Mouse (Mus musculus): ENCODE results near the gene Tlx2. TPM values are rescaled to one million over a fixed set of nuclear protein-coding genes. Genes with fewer than 3 reads are reported as not detected.

Gene Tlx2
- polyA plus RNA-seq, 1 experiment: 0.06 TPM

DNA sequence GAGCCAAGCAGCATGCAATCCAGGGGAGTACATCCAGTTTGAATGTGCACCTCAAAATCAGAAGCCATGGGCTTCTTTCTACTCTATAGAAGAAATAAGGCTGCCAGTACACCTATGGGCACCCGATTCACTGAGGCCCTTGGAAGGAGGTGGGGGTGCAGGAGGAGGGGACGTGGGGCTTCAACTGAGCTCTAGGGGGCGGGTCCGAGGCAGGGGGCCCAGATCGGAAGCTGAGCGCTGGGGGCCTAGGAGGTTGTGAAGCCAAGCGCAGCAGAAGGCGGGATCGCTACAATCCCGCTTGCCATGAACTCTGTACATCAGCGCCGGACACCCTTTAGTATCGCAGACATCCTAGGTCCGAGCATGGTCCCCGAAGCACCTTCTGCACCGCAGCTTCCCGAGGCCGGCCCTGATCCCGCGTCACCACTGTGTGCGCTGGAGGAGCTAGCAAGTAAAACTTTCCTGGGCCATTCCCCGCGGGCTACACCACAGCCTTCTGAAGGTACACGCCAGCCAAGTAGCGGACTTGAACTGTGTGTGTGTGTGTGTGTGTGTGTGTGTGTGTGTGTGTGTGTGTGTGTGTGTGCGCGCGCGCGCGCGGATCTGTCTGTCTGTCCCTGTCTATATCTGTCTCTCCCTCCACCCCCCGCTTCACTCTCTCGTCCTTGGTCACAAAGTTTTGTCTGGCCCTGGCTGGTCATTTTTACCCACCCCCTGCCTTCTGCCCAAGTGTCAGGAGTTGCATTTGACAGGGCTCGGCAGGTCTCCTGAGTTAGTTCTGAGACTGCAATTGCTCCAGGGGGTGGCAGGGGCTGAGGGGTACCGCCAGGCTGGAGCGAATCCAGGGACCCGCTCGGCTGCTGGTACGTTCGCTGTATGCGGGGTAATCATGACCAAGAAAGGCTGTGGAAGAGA, 16.3 kb upstream of the Tlx2 start, which contains the start of gene Lbx2:
TSS of gene Lbx2 (plus strand) at position 247 of the 915 bp plus-strand sequence.
- Histone ChIP-seq H3ac (ENCODE audit: control insufficient read depth, insufficient read length) (no peak within 1 kb of the TSS), H3K4me2 (ENCODE audit: low read depth) (peak within 1 kb of the TSS; percentile 48), H3K27me3 (ENCODE audit: control insufficient read depth, insufficient read depth, insufficient read length) (peaks cover 42% of the 10 kb centered on the region)

DNA sequence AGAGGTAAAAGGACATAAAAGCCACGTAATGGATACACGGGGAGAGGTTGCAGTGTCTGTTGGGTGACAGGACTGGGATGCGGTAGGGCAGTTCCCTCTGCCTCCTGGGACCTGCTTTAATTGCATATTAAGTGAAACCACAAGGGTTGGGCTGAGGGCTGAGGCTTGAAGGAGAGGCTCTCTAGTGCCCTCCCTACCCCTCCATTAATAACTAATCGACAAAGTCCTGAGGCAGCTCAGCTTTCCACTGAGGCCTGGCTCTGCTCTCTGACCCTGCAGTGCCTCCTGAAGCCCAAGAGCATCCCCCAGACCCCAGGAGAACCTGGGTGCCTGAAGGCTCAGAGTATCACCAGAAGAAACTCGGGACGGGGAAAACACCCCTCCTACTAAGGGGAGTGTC, 14.4 kb upstream of the Tlx2 start:
- Histone ChIP-seq H3ac (ENCODE audit: control insufficient read depth, insufficient read length) (no peak overlapping the region), H3K27me3 (ENCODE audit: control insufficient read depth, insufficient read depth, insufficient read length) (peaks cover 29% of the 10 kb centered on the region), H3K79me2 (ENCODE audit: control insufficient read depth, insufficient read depth) (no peaks in the 10 kb centered on the region), H3K4me3 (no peak overlapping the region), H3K4me2 (ENCODE audit: low read depth) (no peak overlapping the region), H3K36me3 (ENCODE audit: control insufficient read depth, insufficient read depth) (peaks cover 5% of the 10 kb centered on the region)
- TF ChIP-seq MAX (IDR thresholded peaks at IDR 0.05; ENCODE audit: low read depth) (no peak), SRF (IDR thresholded peaks at IDR 0.05; ENCODE audit: control insufficient read depth, insufficient read length, low read depth) (no peak), POLR2A (IDR thresholded peaks at IDR 0.05; ENCODE audit: insufficient read length, low read depth) (no peak), MYOG (IDR thresholded peaks at IDR 0.05; ENCODE audit: control insufficient read depth in 1 of 3, insufficient read depth in 1 of 3, insufficient read length in 2 of 3, low read depth in 2 of 3) (no peak), POLR2AphosphoS2 (IDR thresholded peaks at IDR 0.05; ENCODE audit: insufficient read length, low read depth) (no peak), TCF12 (IDR thresholded peaks at IDR 0.05; ENCODE audit: insufficient read depth, poor library complexity, severe bottlenecking) (no peak)

More for the DNA sequence above, 16.3 kb upstream of the Tlx2 start, which contains the start of gene Lbx2:
- no peak for TF ChIP-seq TCF3 (IDR thresholded peaks at IDR 0.05; ENCODE audit: insufficient read length, low read depth)
- H3K4me3 ChIP-seq: no peak within 1 kb of the TSS
- no peaks in the 10 kb centered on the region for H3K79me2 ChIP-seq (ENCODE audit: control insufficient read depth, insufficient read depth)
- peaks cover 5% of the 10 kb centered on the region for H3K36me3 ChIP-seq (ENCODE audit: control insufficient read depth, insufficient read depth)

DNA sequence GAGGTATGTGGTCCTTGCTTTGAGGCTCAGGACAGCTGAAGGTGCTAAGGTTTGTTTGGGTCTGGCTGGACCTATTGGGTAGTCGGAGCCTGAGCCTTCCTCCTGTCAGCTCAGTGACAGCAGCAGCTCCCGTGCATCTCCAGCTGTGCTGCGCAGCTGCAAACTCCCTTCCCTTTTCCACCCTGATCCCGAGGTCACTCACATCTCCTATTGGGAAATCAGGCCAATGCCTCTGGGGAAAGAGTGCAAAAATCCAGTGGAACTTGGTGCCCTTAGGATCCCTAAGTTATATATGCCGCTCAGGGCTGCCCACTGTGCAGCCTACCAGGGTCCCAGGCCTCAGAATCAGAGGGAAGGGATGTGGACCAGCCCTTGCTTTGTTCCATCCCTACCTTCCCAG, 13.4 kb upstream of the Tlx2 start:
- Histone ChIP-seq H3K27me3 (ENCODE audit: control insufficient read depth, insufficient read depth, insufficient read length) (peaks cover 22% of the 10 kb centered on the region), H3K79me2 (ENCODE audit: control insufficient read depth, insufficient read depth) (no peaks in the 10 kb centered on the region), H3ac (ENCODE audit: control insufficient read depth, insufficient read length) (no peak overlapping the region), H3K4me2 (ENCODE audit: low read depth) (no peak overlapping the region), H3K4me3 (no peak overlapping the region), H3K36me3 (ENCODE audit: control insufficient read depth, insufficient read depth) (peaks cover 5% of the 10 kb centered on the region)
- no peak for TF ChIP-seq E2F4 (IDR thresholded peaks at IDR 0.05; ENCODE audit: insufficient read depth)
- TF ChIP-seq MYOD1 (IDR thresholded peaks at IDR 0.05; ENCODE audit: control insufficient read depth in 1 of 3, insufficient read length in 2 of 3, low read depth in 2 of 3): no peak
- no peak for TF ChIP-seq REST (IDR thresholded peaks at IDR 0.05; ENCODE audit: insufficient read depth, insufficient read length)
- TF ChIP-seq USF1 (IDR thresholded peaks at IDR 0.05; ENCODE audit: low read depth): no peak
- TF ChIP-seq TCF3 (IDR thresholded peaks at IDR 0.05; ENCODE audit: insufficient read length, low read depth): no peak
- no peak for TF ChIP-seq POLR2AphosphoS2 (IDR thresholded peaks at IDR 0.05; ENCODE audit: insufficient read length, low read depth)
- no peak for TF ChIP-seq MYOG (IDR thresholded peaks at IDR 0.05; ENCODE audit: control insufficient read depth in 1 of 3, insufficient read depth in 1 of 3, insufficient read length in 2 of 3, low read depth in 2 of 3)

DNA sequence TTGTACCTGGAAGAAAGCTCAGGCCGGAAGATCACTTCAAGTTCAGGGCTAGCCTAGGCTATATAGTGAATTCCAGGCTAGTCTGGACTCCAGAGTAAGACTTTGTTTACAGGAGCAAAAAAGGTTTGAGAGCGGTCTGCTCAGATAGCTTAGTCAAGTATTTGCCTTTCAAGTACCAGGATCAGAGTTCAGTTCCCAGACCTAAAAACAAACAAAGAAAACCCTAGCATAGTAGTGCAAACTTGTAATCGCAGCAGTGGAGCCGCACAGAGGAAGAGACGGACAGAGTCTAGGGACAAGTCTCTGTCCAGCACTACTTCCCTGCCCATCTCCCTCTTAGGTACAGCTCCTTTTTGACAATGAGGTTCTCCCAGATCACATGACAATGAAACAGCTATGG, 10.1 kb upstream of the Tlx2 start:
- Histone ChIP-seq H3K4me3 (no peak overlapping the region), H3K36me3 (ENCODE audit: control insufficient read depth, insufficient read depth) (peaks cover 5% of the 10 kb centered on the region), H3K79me2 (ENCODE audit: control insufficient read depth, insufficient read depth) (no peaks in the 10 kb centered on the region), H3ac (ENCODE audit: control insufficient read depth, insufficient read length) (no peak overlapping the region), H3K27me3 (ENCODE audit: control insufficient read depth, insufficient read depth, insufficient read length) (peaks cover 4% of the 10 kb centered on the region), H3K4me2 (ENCODE audit: low read depth) (no peak overlapping the region)
- TF ChIP-seq E2F4 (IDR thresholded peaks at IDR 0.05; ENCODE audit: insufficient read depth) (no peak), CEBPB (IDR thresholded peaks at IDR 0.05; ENCODE audit: insufficient read depth, poor library complexity, severe bottlenecking) (no peak), REST (IDR thresholded peaks at IDR 0.05; ENCODE audit: insufficient read depth, insufficient read length) (no peak), TCF12 (IDR thresholded peaks at IDR 0.05; ENCODE audit: insufficient read depth, poor library complexity, severe bottlenecking) (no peak), MYOG (IDR thresholded peaks at IDR 0.05; ENCODE audit: control insufficient read depth in 1 of 3, insufficient read depth in 1 of 3, insufficient read length in 2 of 3, low read depth in 2 of 3) (no peak), MAX (IDR thresholded peaks at IDR 0.05; ENCODE audit: low read depth) (no peak), USF1 (IDR thresholded peaks at IDR 0.05; ENCODE audit: low read depth) (no peak), MYOD1 (IDR thresholded peaks at IDR 0.05; ENCODE audit: control insufficient read depth in 1 of 3, insufficient read length in 2 of 3, low read depth in 2 of 3) (no peak), TCF3 (IDR thresholded peaks at IDR 0.05; ENCODE audit: insufficient read length, low read depth) (no peak), POLR2A (IDR thresholded peaks at IDR 0.05; ENCODE audit: insufficient read length, low read depth) (no peak), POLR2AphosphoS2 (IDR thresholded peaks at IDR 0.05; ENCODE audit: insufficient read length, low read depth) (no peak), SRF (IDR thresholded peaks at IDR 0.05; ENCODE audit: control insufficient read depth, insufficient read length, low read depth) (no peak)

DNA sequence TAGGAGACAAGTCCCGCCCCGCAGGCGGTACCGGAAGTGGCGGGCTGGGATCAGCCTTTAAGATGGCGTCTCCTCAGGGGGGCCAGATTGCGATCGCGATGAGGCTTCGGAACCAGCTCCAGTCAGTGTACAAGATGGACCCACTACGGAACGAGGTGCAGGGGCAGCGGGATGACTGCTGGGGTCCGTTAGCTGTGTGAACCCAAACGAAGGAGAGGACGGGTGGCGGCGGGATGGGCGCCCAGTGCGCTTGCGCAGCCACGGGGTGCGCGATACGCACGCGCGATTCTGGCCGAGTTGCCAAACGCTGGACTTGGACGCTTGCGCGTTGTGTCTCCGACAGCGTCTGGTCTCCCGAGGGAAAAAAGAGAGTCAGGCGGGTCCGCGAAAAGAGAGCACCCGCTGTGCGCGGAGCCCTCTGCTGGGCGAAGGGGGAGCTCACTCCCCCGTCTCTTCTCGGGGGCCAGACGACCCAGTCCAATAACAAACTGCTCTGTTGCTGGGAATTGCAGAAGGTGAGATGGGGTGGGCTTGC, 8.3 kb upstream of the Tlx2 start:
- Histone ChIP-seq H3K27me3 (ENCODE audit: control insufficient read depth, insufficient read depth, insufficient read length) (peaks cover 4% of the 10 kb centered on the region), H3K4me3 (peak overlapping the region; percentile 93), H3ac (ENCODE audit: control insufficient read depth, insufficient read length) (peak overlapping the region; percentile 32), H3K4me2 (ENCODE audit: low read depth) (peak overlapping the region; percentile 80), H3K36me3 (ENCODE audit: control insufficient read depth, insufficient read depth) (peaks cover 5% of the 10 kb centered on the region), H3K79me2 (ENCODE audit: control insufficient read depth, insufficient read depth) (no peaks in the 10 kb centered on the region)
- no peak for TF ChIP-seq MAX (IDR thresholded peaks at IDR 0.05; ENCODE audit: low read depth)
- no peak for TF ChIP-seq POLR2AphosphoS2 (IDR thresholded peaks at IDR 0.05; ENCODE audit: insufficient read length, low read depth)
- no peak for TF ChIP-seq SRF (IDR thresholded peaks at IDR 0.05; ENCODE audit: control insufficient read depth, insufficient read length, low read depth)
- no peak for TF ChIP-seq CEBPB (IDR thresholded peaks at IDR 0.05; ENCODE audit: insufficient read depth, poor library complexity, severe bottlenecking)
- no peak for TF ChIP-seq TCF12 (IDR thresholded peaks at IDR 0.05; ENCODE audit: insufficient read depth, poor library complexity, severe bottlenecking)
- no peak for TF ChIP-seq USF1 (IDR thresholded peaks at IDR 0.05; ENCODE audit: low read depth)
- no peak for TF ChIP-seq REST (IDR thresholded peaks at IDR 0.05; ENCODE audit: insufficient read depth, insufficient read length)
- TF ChIP-seq MYOG (IDR thresholded peaks at IDR 0.05; ENCODE audit: control insufficient read depth in 1 of 3, insufficient read depth in 1 of 3, insufficient read length in 2 of 3, low read depth in 2 of 3): no peak
- peak; percentile 57 for TF ChIP-seq POLR2A (IDR thresholded peaks at IDR 0.05; ENCODE audit: insufficient read length, low read depth)
